11 mouse cellular contexts compared by ENCODE assay signal in genomic region chr10:128438675-128439279, GRCm38 (mm10). TPM values are rescaled to one million over a fixed set of nuclear protein-coding genes. Genes with fewer than 3 reads are reported as not detected.
DNase-seq lines count a peak whose midpoint lies in the region; ATAC-seq lines count a peak whose summit lies in the region.
"Had no signal": no experiment of that assay in that cellular context is flagged by ENCODE, and none has a peak within 500 bp of the region (broad histone marks: within the 10 kb centered on the region; RNA-seq: fewer than 3 reads in every experiment).

No protein-coding gene starts in this region.

- H3K36me3 ChIP-seq in kidney, embryonic 16.5 days (ENCODE audit: insufficient read depth, low read length), result peaks cover 47% of the 10 kb centered on the region
- H3K36me3 ChIP-seq in hindbrain, embryonic 16.5 days (ENCODE audit: control insufficient read depth, insufficient read depth, low read length), result peaks cover 42% of the 10 kb centered on the region

- peak; percentile 62 for ATAC-seq in kidney, embryonic 16.5 days (ENCODE audit: low FRiP score, low TSS enrichment)
- no peak for ATAC-seq in hindbrain, embryonic 16.5 days
- ATAC-seq: Patski had no signal

- H3K9me3 ChIP-seq in kidney, embryonic 16.5 days (ENCODE audit: low read length), result no peaks in the 10 kb centered on the region
- H3K9me3 ChIP-seq in hindbrain, embryonic 16.5 days (ENCODE audit: control insufficient read depth, low read length), result no peaks in the 10 kb centered on the region

- H3K4me2 ChIP-seq in kidney, embryonic 16.5 days (replicated peaks; ENCODE audit: low read depth, low read length), result no peak overlapping the region
- H3K4me2 ChIP-seq in hindbrain, embryonic 16.5 days (ENCODE audit: low read length), result no peak overlapping the region

- H3K4me3 ChIP-seq in kidney, embryonic 16.5 days (ENCODE audit: low read length), result no peak overlapping the region
- H3K4me3 ChIP-seq in hindbrain, embryonic 16.5 days (ENCODE audit: low read length), result no peak overlapping the region

- DNase-seq in layer of hippocampus, adult 11-12 months (ENCODE audit: low spot score), result peak; percentile 49
- no peak for DNase-seq in layer of hippocampus, postnatal 10 days (ENCODE audit: low spot score in 2 of 2)
- peak; percentile 43 for DNase-seq in T-cell, adult 2 months (ENCODE audit: low spot score)
- DNase-seq in naive thymus-derived CD4-positive, alpha-beta T cell, adult 2 months (ENCODE audit: low read depth), result peak; percentile 68
- DNase-seq in retina, postnatal 1 day, result no peak
- no peak for DNase-seq in ovary, postnatal 10 days (ENCODE audit: low spot score)

- H3K4me1 ChIP-seq in kidney, embryonic 16.5 days (ENCODE audit: insufficient read depth, low read length), result peaks cover 53% of the 10 kb centered on the region
- no peaks in the 10 kb centered on the region; the same call in 1 of the 2 replicates for H3K4me1 ChIP-seq in hindbrain, embryonic 16.5 days (ENCODE audit: control insufficient read depth, insufficient read depth, low read depth, low read length)

- H3K9ac ChIP-seq in kidney, embryonic 16.5 days (replicated peaks; ENCODE audit: low read length), result peak overlapping the region; percentile 48
- no peak overlapping the region for H3K9ac ChIP-seq in hindbrain, embryonic 16.5 days (ENCODE audit: low read depth, low read length)
- H3K9ac ChIP-seq: liver, embryonic 14.5 days had no signal

- no peaks in the 10 kb centered on the region for H3K27me3 ChIP-seq in kidney, embryonic 16.5 days (ENCODE audit: insufficient read depth, low read length)
- no peaks in the 10 kb centered on the region for H3K27me3 ChIP-seq in hindbrain, embryonic 16.5 days (replicated peaks; ENCODE audit: control insufficient read depth, insufficient read depth, low read length)
- H3K27me3 ChIP-seq: Patski had no signal

- peak overlapping the region; percentile 84 for H3K27ac ChIP-seq in kidney, embryonic 16.5 days (ENCODE audit: low read length)
- no peak overlapping the region for H3K27ac ChIP-seq in hindbrain, embryonic 16.5 days (ENCODE audit: low read depth, low read length)
- H3K27ac ChIP-seq: liver, embryonic 14.5 days had no signal

- WGBS in kidney, embryonic 16.5 days, result 35% methylated on average over 10 of the region's 10 CpGs
- 78% methylated on average over 10 of the region's 10 CpGs for WGBS in hindbrain, embryonic 16.5 days

RNA-seq across cellular contexts. Expression of gene Smarcc2, which starts 20.3 kb away (rescaled TPM):
- total RNA-seq in layer of hippocampus, postnatal 10 days (2021), result 100 to 1,000 TPM; 205 to 222 TPM
- polyA plus RNA-seq in kidney, embryonic 16.5 days (2015; fragmentation: Nextera tagmentation; extraction: Ambion mirVana), result 64.5 and 75.9 TPM in 2 replicates
- polyA plus RNA-seq in hindbrain, embryonic 16.5 days (2015; fragmentation: Nextera tagmentation; extraction: Ambion mirVana), result 136 and 168 TPM in 2 replicates

RNA-seq across cellular contexts. Expression of gene Rnf41, which starts 27.3 kb away (rescaled TPM):
- 10 to 100 TPM; 76.0 to 78.2 TPM for total RNA-seq in layer of hippocampus, postnatal 10 days (2021)
- 52.5 and 52.6 TPM in 2 replicates for polyA plus RNA-seq in kidney, embryonic 16.5 days (2015; fragmentation: Nextera tagmentation; extraction: Ambion mirVana)
- polyA plus RNA-seq in hindbrain, embryonic 16.5 days (2015; fragmentation: Nextera tagmentation; extraction: Ambion mirVana), result 96.7 and 98.3 TPM in 2 replicates

RNA-seq across cellular contexts. Expression of gene Nabp2, which starts 27.5 kb away (rescaled TPM):
- 10 to 100 TPM; 94.1 to 94.2 TPM for total RNA-seq in layer of hippocampus, postnatal 10 days (2021)
- polyA plus RNA-seq in kidney, embryonic 16.5 days (2015; fragmentation: Nextera tagmentation; extraction: Ambion mirVana), result 81.7 and 94.8 TPM in 2 replicates
- polyA plus RNA-seq in hindbrain, embryonic 16.5 days (2015; fragmentation: Nextera tagmentation; extraction: Ambion mirVana), result 126 and 150 TPM in 2 replicates

RNA-seq across cellular contexts. Expression of gene Slc39a5, which starts 37.7 kb away (rescaled TPM):
- total RNA-seq in layer of hippocampus, postnatal 10 days (2021), result under 1 TPM; 0.22 to 0.53 TPM
- 69.0 and 75.1 TPM in 2 replicates for polyA plus RNA-seq in kidney, embryonic 16.5 days (2015; fragmentation: Nextera tagmentation; extraction: Ambion mirVana)
- 0.36 and 0.41 TPM in 2 replicates for polyA plus RNA-seq in hindbrain, embryonic 16.5 days (2015; fragmentation: Nextera tagmentation; extraction: Ambion mirVana)
- polyA plus RNA-seq: embryonic facial prominence, embryonic 11.5 days had no signal

RNA-seq across cellular contexts. Expression of gene Myl6, which starts 55.2 kb away (rescaled TPM):
- 100 to 1,000 TPM; 608 to 632 TPM for total RNA-seq in layer of hippocampus, postnatal 10 days (2021)
- polyA plus RNA-seq in kidney, embryonic 16.5 days (2015; fragmentation: Nextera tagmentation; extraction: Ambion mirVana), result 1,255 and 1,413 TPM in 2 replicates
- 946 and 1,028 TPM in 2 replicates for polyA plus RNA-seq in hindbrain, embryonic 16.5 days (2015; fragmentation: Nextera tagmentation; extraction: Ambion mirVana)

Comparison
In these comparisons a context has a peak if more than half of its experiments do, and no peak if none do; other contexts are left out.
1. DNase-seq: peak in layer of hippocampus, adult 11-12 months (single experiment), T-cell, adult 2 months (single experiment) and naive thymus-derived CD4-positive, alpha-beta T cell, adult 2 months (single experiment); none in layer of hippocampus, postnatal 10 days (0 of 2), retina, postnatal 1 day (single experiment) and ovary, postnatal 10 days (single experiment).